Mouse (Mus musculus) heart, adult 2 months (tissue): Measurements from ENCODE around the gene Erbb3.

Experiments
- CTCF ChIP-seq: fragments of 200-600 bp; IDR thresholded peaks from 2 replicates; pipeline ENCODE4 v1.8.1; 2022; ENCODE audit warnings: antibody characterized with exemption, mild to moderate bottlenecking, moderate library complexity
- EP300 ChIP-seq: fragments of 200-500 bp; IDR thresholded peaks from 2 replicates; pipeline ENCODE4 v1.6.1; 2011; ENCODE audit warnings: low read depth, low read length, control low read depth; ENCODE audit not compliant: insufficient read depth
- POLR2A ChIP-seq: fragments of 200-500 bp; IDR thresholded peaks from 2 replicates; pipeline ENCODE4 v1.6.1; 2011; ENCODE audit warnings: mild to moderate bottlenecking, low read depth, low read length, control low read depth; ENCODE audit not compliant: insufficient read depth

- TF ChIP-seq CTCF: peak; percentile 96; the same call in 1 of the 2 replicates
- TF ChIP-seq POLR2A: peak; percentile 44; the same call in 1 of the 2 replicates
- peak; percentile 88 for TF ChIP-seq EP300
Observed at GRCm38 (mm10) chr10:128536266-128536940, 53.0 kb downstream of the Erbb3 start.
